In the genomic region with DNA sequence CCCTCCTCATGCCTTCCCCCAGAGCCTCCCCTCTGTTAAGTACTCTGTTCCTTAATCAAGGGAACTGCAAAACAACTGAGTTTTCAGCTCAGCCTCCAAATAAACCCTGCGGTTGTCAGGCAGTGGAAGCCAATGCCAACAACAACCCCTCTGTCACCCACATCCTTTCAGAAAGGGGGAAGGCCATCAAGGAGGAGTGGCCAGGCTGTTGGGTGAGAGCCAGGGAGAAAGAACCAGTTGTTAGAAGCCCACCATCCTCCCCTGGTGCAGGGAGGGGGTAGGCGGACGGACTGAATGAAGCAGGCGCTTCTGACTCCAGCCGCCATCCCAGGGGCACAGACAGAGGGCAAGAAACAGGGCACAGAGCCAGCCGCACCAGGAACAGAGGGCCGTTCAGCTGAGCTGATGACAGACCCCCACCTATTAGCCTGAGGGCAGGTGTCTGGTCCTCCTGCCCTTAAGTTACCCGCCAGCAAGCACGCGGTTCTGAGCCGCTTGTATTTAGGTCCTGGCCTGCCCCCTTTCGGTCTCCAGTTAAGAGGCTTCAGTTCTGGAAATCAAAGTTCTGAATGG, we compare ENCODE assay signal across 9 mouse cellular contexts. TPM values are rescaled to one million over a fixed set of nuclear protein-coding genes. Genes with fewer than 3 reads are reported as not detected.
DNase-seq lines count a peak whose midpoint lies in the region; ATAC-seq and TF ChIP-seq lines count a peak whose summit lies in the region.
"Had no signal": no experiment of that assay in that cellular context is flagged by ENCODE, and none has a peak within 500 bp of the region (broad histone marks: within the 10 kb centered on the region; RNA-seq: fewer than 3 reads in every experiment).

No protein-coding gene starts in this region.

- peak; percentile 87 for ATAC-seq in common myeloid progenitor, adult 5-6 weeks (replicated peaks; ENCODE audit: low read depth, poor library complexity, severe bottlenecking)
- peak; percentile 85 for ATAC-seq in forebrain, embryonic 13.5 days

- 0 out of 2 replicates have a peak overlapping the region, but pooled peaks have one; percentile 12 for H3K9ac ChIP-seq in forebrain, embryonic 13.5 days

- peak; percentile 11 to 26 for DNase-seq in left cerebral cortex, adult 2 months (ENCODE audit: extremely low spot score in 1 of 2, low spot score in 2 of 2)
- DNase-seq in left cerebral cortex, adult 9 months (ENCODE audit: low spot score in 2 of 2) = no peak
- DNase-seq in left cerebral cortex, postnatal 25 days (ENCODE audit: low spot score in 2 of 2) = peak; percentile 36 to 45
- no peak for DNase-seq in adrenal gland, postnatal 36 days
- DNase-seq in kidney, postnatal 36 days = no peak
- no peak for DNase-seq in thymus, postnatal 10 days (ENCODE audit: low spot score in 2 of 2)

- no peak overlapping the region for H3K4me3 ChIP-seq in left cerebral cortex, adult 2 months
- no peak overlapping the region for H3K4me3 ChIP-seq in forebrain, embryonic 13.5 days
- H3K4me3 ChIP-seq: megakaryocyte, embryonic 14.5 days had no signal

- H3K9me3 ChIP-seq in forebrain, embryonic 13.5 days (replicated peaks) = no peaks in the 10 kb centered on the region

- peaks cover 14% of the 10 kb centered on the region; the same call in 1 of the 2 replicates for H3K27me3 ChIP-seq in forebrain, embryonic 13.5 days

- H3K4me2 ChIP-seq in forebrain, embryonic 13.5 days = peak overlapping the region; percentile 47

- peak; percentile 31 for TF ChIP-seq CTCF in left cerebral cortex, adult 2 months (IDR thresholded peaks at IDR 0.05)

- peaks cover 4% of the 10 kb centered on the region; the same call in 1 of the 2 replicates for H3K36me3 ChIP-seq in forebrain, embryonic 13.5 days (ENCODE audit: poor library complexity, severe bottlenecking)

- no peak overlapping the region for H3K27ac ChIP-seq in left cerebral cortex, adult 2 months
- peak overlapping the region; percentile 64 for H3K27ac ChIP-seq in forebrain, embryonic 13.5 days

- peaks cover 31% of the 10 kb centered on the region for H3K4me1 ChIP-seq in forebrain, embryonic 13.5 days

- intact Hi-C loops in left cerebral cortex, adult 2 months (cut with DNase I) = no loop called here
- intact Hi-C loops in left cerebral cortex, postnatal 25 days (cut with DNase I) = loop anchor here (5.0 kb wide), 1 partner anchor 36 kb away; the partner anchor contains the start of gene Tmem170

- 31% methylated on average over 12 of the region's 12 CpGs for WGBS in forebrain, embryonic 13.5 days

RNA-seq across cellular contexts. Expression of gene Chst5, which starts 2.7 kb away (rescaled TPM):
- under 1 TPM; 0.29 to 0.51 TPM for total RNA-seq in left cerebral cortex, adult 2 months (2021)
- total RNA-seq in common myeloid progenitor, adult 5-6 weeks (2017) = not detected in 2 replicates
- 2.0 TPM in 2 replicates for polyA plus RNA-seq in forebrain, embryonic 13.5 days (2015; fragmentation: Nextera tagmentation; extraction: Ambion mirVana)
- under 1 TPM; 0.28 to 0.30 TPM for total RNA-seq in left cerebral cortex, postnatal 25 days (2021)
- total RNA-seq in adrenal gland, postnatal 36 days (2021) = not detected

RNA-seq across cellular contexts. Expression of gene Tmem231, which starts 20.7 kb away (rescaled TPM):
- total RNA-seq in left cerebral cortex, adult 2 months (2021) = 10 to 100 TPM; 11.7 to 13.2 TPM
- total RNA-seq in common myeloid progenitor, adult 5-6 weeks (2017) = 1.5 and 3.6 TPM in 2 replicates
- polyA plus RNA-seq in forebrain, embryonic 13.5 days (2015; fragmentation: Nextera tagmentation; extraction: Ambion mirVana) = 14.6 and 14.8 TPM in 2 replicates
- 10 to 100 TPM; 12.0 to 13.0 TPM for total RNA-seq in left cerebral cortex, postnatal 25 days (2021)
- 1 to 10 TPM; 5.6 to 5.7 TPM for total RNA-seq in adrenal gland, postnatal 36 days (2021)

RNA-seq across cellular contexts. Expression of gene Gabarapl2, which starts 27.6 kb away (rescaled TPM):
- total RNA-seq in left cerebral cortex, adult 2 months (2021) = 100 to 1,000 TPM; 209 to 211 TPM
- total RNA-seq in common myeloid progenitor, adult 5-6 weeks (2017) = 28.6 and 41.6 TPM in 2 replicates
- 456 and 479 TPM in 2 replicates for polyA plus RNA-seq in forebrain, embryonic 13.5 days (2015; fragmentation: Nextera tagmentation; extraction: Ambion mirVana)
- 100 to 1,000 TPM; 219 to 220 TPM for total RNA-seq in left cerebral cortex, postnatal 25 days (2021)
- total RNA-seq in adrenal gland, postnatal 36 days (2021) = 100 to 1,000 TPM; 158 to 177 TPM

RNA-seq across cellular contexts. Expression of gene Tmem170, which starts 36.4 kb away (rescaled TPM):
- total RNA-seq in left cerebral cortex, adult 2 months (2021) = 1 to 10 TPM; 3.0 to 3.4 TPM
- 2.3 and 2.5 TPM in 2 replicates for total RNA-seq in common myeloid progenitor, adult 5-6 weeks (2017)
- polyA plus RNA-seq in forebrain, embryonic 13.5 days (2015; fragmentation: Nextera tagmentation; extraction: Ambion mirVana) = 6.7 and 6.8 TPM in 2 replicates
- 1 to 10 TPM; 3.6 to 4.3 TPM for total RNA-seq in left cerebral cortex, postnatal 25 days (2021)
- 1 to 10 TPM; 6.6 to 6.9 TPM for total RNA-seq in adrenal gland, postnatal 36 days (2021)

RNA-seq across cellular contexts. Expression of gene Cfdp1, which starts 58.9 kb away (rescaled TPM):
- total RNA-seq in left cerebral cortex, adult 2 months (2021) = 10 to 100 TPM; 75.4 to 83.1 TPM
- 202 and 252 TPM in 2 replicates for total RNA-seq in common myeloid progenitor, adult 5-6 weeks (2017)
- 184 and 193 TPM in 2 replicates for polyA plus RNA-seq in forebrain, embryonic 13.5 days (2015; fragmentation: Nextera tagmentation; extraction: Ambion mirVana)
- 10 to 100 TPM; 78.0 to 81.5 TPM for total RNA-seq in left cerebral cortex, postnatal 25 days (2021)
- 10 to 100 TPM; 69.5 to 76.7 TPM for total RNA-seq in adrenal gland, postnatal 36 days (2021)

Comparison
In these comparisons a context has a peak if more than half of its experiments do, and no peak if none do; other contexts are left out.
1. DNase-seq: peak in left cerebral cortex, adult 2 months (2 of 2) and left cerebral cortex, postnatal 25 days (2 of 2); none in left cerebral cortex, adult 9 months (0 of 2), adrenal gland, postnatal 36 days (0 of 2), kidney, postnatal 36 days (0 of 2) and thymus, postnatal 10 days (0 of 2).